Mouse (Mus musculus) CH12.LX (cell line): ENCODE data around the gene Cd300ld3. TPM values are rescaled to one million over a fixed set of nuclear protein-coding genes. Genes with fewer than 3 reads are reported as not detected.
"Not testable (repeated sequence)": the region's sequence is repeated elsewhere in the genome, so short reads cannot be mapped to it uniquely, and the experiment has no call there.

Experiments used
- DNase-seq: peaks from one replicate; pipeline ENCODE4 v3.0.0-alpha.2; 2013; ENCODE audit errors: extremely low read depth
- H3K27ac ChIP-seq: 2 replicates; pipeline ENCODE4 v1.5.1; 2012; ENCODE audit warnings: low read depth, mild to moderate bottlenecking, control low read depth, moderate library complexity; ENCODE audit not compliant: insufficient read depth
- H3K27me3 ChIP-seq: replicated peaks from 2 replicates; pipeline ENCODE3; 2012; ENCODE audit warnings: inconsistent platforms
- H3K36me3 ChIP-seq, 2 experiments: replicated peaks in 1 of 2; 2 replicates each; pipeline versions ENCODE3 to v1.6.1; 2012; ENCODE audit warnings: inconsistent platforms in 1 of 2, low read length in 1 of 2, mild to moderate bottlenecking in 1 of 2, mixed read lengths in 1 of 2, moderate library complexity in 1 of 2; ENCODE audit not compliant: control insufficient read depth in 1 of 2, insufficient read depth in 1 of 2
- H3K4me1 ChIP-seq, 2 experiments: 2 replicates each; pipeline ENCODE4 v1.6.1; 2012; ENCODE audit warnings: inconsistent platforms in 1 of 2, moderate library complexity in 1 of 2; ENCODE audit not compliant: insufficient read depth in 2 of 2, control insufficient read depth in 1 of 2
- H3K4me2 ChIP-seq: 2 replicates; pipeline ENCODE4 v1.6.1; 2012; ENCODE audit warnings: low read depth, mild to moderate bottlenecking, control low read depth; ENCODE audit not compliant: poor library complexity, insufficient read depth, severe bottlenecking
- H3K4me3 ChIP-seq, 3 experiments: fragments of 150-350 bp in 1 of 3; sonication (generic) in 1 of 3; replicated peaks in 1 of 3; 2 replicates each; pipeline versions ENCODE3 to v1.5.1; 2011 to 2012; ENCODE audit warnings: low read depth in 2 of 3, low read length in 2 of 3, mild to moderate bottlenecking in 2 of 3, moderate library complexity in 2 of 3, control low read depth in 1 of 3, improper control_type of control experiment in 1 of 3, inconsistent platforms in 1 of 3, mixed read lengths in 1 of 3; ENCODE audit not compliant: poor library complexity in 1 of 3
- H3K79me2 ChIP-seq: replicated peaks from 2 replicates; pipeline ENCODE4 v1.6.1; 2012; ENCODE audit warnings: mild to moderate bottlenecking, moderate library complexity; ENCODE audit not compliant: control insufficient read depth, poor library complexity, insufficient read depth, severe bottlenecking; ENCODE audit errors: extremely low read depth
- H3K9ac ChIP-seq: 2 replicates; pipeline ENCODE4 v1.6.1; 2012; ENCODE audit warnings: low read depth, mild to moderate bottlenecking, control low read depth, moderate library complexity; ENCODE audit not compliant: insufficient read depth
- H3K9me3 ChIP-seq: replicated peaks from 2 replicates; pipeline ENCODE3; 2012; ENCODE audit warnings: low read length, inconsistent platforms, mixed read lengths
- BHLHE40 ChIP-seq: IDR thresholded peaks from 2 replicates; pipeline ENCODE4 v1.6.1; 2011; ENCODE audit warnings: mild to moderate bottlenecking, low read depth, low read length, improper control_type of control experiment
- CTCF ChIP-seq, 2 experiments: IDR thresholded peaks in 1 of 2; conservative IDR thresholded peaks in 1 of 2; 2 replicates each; pipeline ENCODE4 v1.5.1; 2011 to 2012; ENCODE audit warnings: low read depth in 2 of 2, low read length in 2 of 2, improper control_type of control experiment in 1 of 2, inconsistent platforms in 1 of 2, mild to moderate bottlenecking in 1 of 2, moderate library complexity in 1 of 2
- ELF1 ChIP-seq: IDR thresholded peaks from 2 replicates; pipeline ENCODE4 v1.6.1; 2014; ENCODE audit warnings: low read depth, mild to moderate bottlenecking, inconsistent platforms, low read length, improper control_type of control experiment
- JUN ChIP-seq: IDR thresholded peaks from 2 replicates; pipeline ENCODE4 v1.6.1; 2011; ENCODE audit warnings: low read depth, mild to moderate bottlenecking, low read length, improper control_type of control experiment, moderate library complexity; ENCODE audit not compliant: insufficient read depth
- JUND ChIP-seq: conservative IDR thresholded peaks from 2 replicates; pipeline ENCODE4 v1.6.1; 2011; ENCODE audit warnings: low read depth, low read length, improper control_type of control experiment
- KAT2A ChIP-seq: IDR thresholded peaks from 2 replicates; pipeline ENCODE4 v1.6.1; 2012; ENCODE audit warnings: low read length, improper control_type of control experiment, inconsistent platforms; ENCODE audit not compliant: insufficient replicate concordance
- MAX ChIP-seq: IDR thresholded peaks from 2 replicates; pipeline ENCODE4 v1.6.1; 2011; ENCODE audit warnings: low read length, improper control_type of control experiment
- MYC ChIP-seq: IDR thresholded peaks from 2 replicates; pipeline ENCODE4 v1.6.1; 2011; ENCODE audit warnings: low read depth, mild to moderate bottlenecking, improper control_type of control experiment, low read length
- NRF1 ChIP-seq: IDR thresholded peaks from 2 replicates; pipeline ENCODE4 v1.6.1; 2014; ENCODE audit warnings: low read depth, mild to moderate bottlenecking, inconsistent platforms, low read length, improper control_type of control experiment, moderate library complexity
- POLR2AphosphoS2 ChIP-seq: IDR thresholded peaks from 2 replicates; pipeline ENCODE4 v1.6.1; 2011; ENCODE audit warnings: low read depth, low read length, improper control_type of control experiment
- RCOR1 ChIP-seq: conservative IDR thresholded peaks from 2 replicates; pipeline ENCODE4 v1.6.1; 2012; ENCODE audit warnings: low read depth, mild to moderate bottlenecking, inconsistent platforms, low read length, improper control_type of control experiment
- TBP ChIP-seq: conservative IDR thresholded peaks from 2 replicates; pipeline ENCODE4 v1.6.1; 2011; ENCODE audit warnings: low read depth, low read length, improper control_type of control experiment
- UBTF ChIP-seq: IDR thresholded peaks from 2 replicates; pipeline ENCODE4 v1.6.1; 2012; ENCODE audit warnings: low read depth, mild to moderate bottlenecking, inconsistent platforms, low read length, improper control_type of control experiment, moderate library complexity
- USF2 ChIP-seq: conservative IDR thresholded peaks from 2 replicates; pipeline ENCODE4 v1.6.1; 2011; ENCODE audit warnings: low read depth, low read length, improper control_type of control experiment
- ZKSCAN1 ChIP-seq: IDR thresholded peaks from 2 replicates; pipeline ENCODE4 v1.6.1; 2012; ENCODE audit warnings: low read depth, inconsistent platforms, low read length, improper control_type of control experiment, borderline replicate concordance
- ZMIZ1 ChIP-seq: IDR thresholded peaks from 2 replicates; pipeline ENCODE4 v1.6.1; 2012; ENCODE audit warnings: low read depth, mild to moderate bottlenecking, inconsistent platforms, low read length, improper control_type of control experiment
- dilution Hi-C: fragments of 300-500 bp; cut with MboI; formaldehyde crosslinking; loops from 2 replicates; pipeline ENCODE4 v1.14.3; 2020; ENCODE audit warnings: low sequenced_read_pairs; ENCODE audit not compliant: extremely low pct_unique_long_range_greater_than_20kb, extremely low pct_ligation_motif_present
- in situ Hi-C: fragments of 300-500 bp; cut with MboI; formaldehyde crosslinking; loops from 3 replicates; pipeline ENCODE4 v1.14.3; 2019; ENCODE audit warnings: low sequenced_read_pairs, low pct_ligation_motif_present, low pct_unique_long_range_greater_than_20kb, mixed read lengths
- polyA plus RNA-seq: library from polyadenylated mRNA; unstranded; fragments of >175 nt; gene quantifications from 2 replicates; pipeline ENCODE4 v1.2.1, GENCODE M21; 2012; ENCODE audit warnings: low read depth; ENCODE audit not compliant: insufficient read length
- total RNA-seq, 2 experiments: library from RNA; depleted of rRNA; stranded (reverse); fragments of 300-350 nt in 1 of 2; fragments of >200 nt in 1 of 2; gene quantifications; 2 replicates each; pipeline ENCODE4 v1.2.3; 2012 to 2014

Gene Cd300ld3
- total and polyA plus RNA-seq, 3 experiments = 0.37 to 0.42 TPM; not detected in 1

- H3K36me3 ChIP-seq, H3K9ac ChIP-seq, H3K79me2 ChIP-seq, DNase-seq, H3K27me3 ChIP-seq, H3K4me3 ChIP-seq, dilution Hi-C loops, H3K4me2 ChIP-seq, H3K27ac ChIP-seq, in situ Hi-C loops, H3K4me1 ChIP-seq, H3K9me3 ChIP-seq: not testable (repeated sequence)
These were observed 21.3 kb downstream of the Cd300ld3 start, which contains the start of gene Cd300ld4 for GRCm38 (mm10) chr11:115026912-115027311. TSS of gene Cd300ld4 (minus strand) at chr11:115027012.

- H3K4me2 ChIP-seq, H3K27me3 ChIP-seq, H3K9me3 ChIP-seq, H3K4me1 ChIP-seq, H3K27ac ChIP-seq, in situ Hi-C loops, DNase-seq, H3K4me3 ChIP-seq, H3K36me3 ChIP-seq, dilution Hi-C loops, H3K79me2 ChIP-seq, H3K9ac ChIP-seq: not testable (repeated sequence)
These were observed 32.1 kb downstream of the Cd300ld3 start, which contains the start of gene Cd300ld2 for GRCm38 (mm10) chr11:115016093-115016492. TSS of gene Cd300ld2 (minus strand) at chr11:115016193.

GRCm38 (mm10) chr11:115004070-115004469 is 44.1 kb downstream of the Cd300ld3 start:
- dilution Hi-C loops (no loop called here), in situ Hi-C loops (loop anchor here (10.0 kb wide), 1 partner anchor 51 kb away; no protein-coding TSS in a partner anchor)
- H3K27ac ChIP-seq = no peak overlapping the region

More at GRCm38 (mm10) chr11:115004070-115004469, 44.1 kb downstream of the Cd300ld3 start:
- Histone ChIP-seq H3K36me3 (no peaks in the 10 kb centered on the region), H3K9me3 (peaks cover 9% of the 10 kb centered on the region), H3K4me1 (peaks cover 0 to 7% of the 10 kb centered on the region in 2 experiments; a peak in 2 of 4 replicates), H3K27me3 (peaks cover 64% of the 10 kb centered on the region), H3K79me2 (no peaks in the 10 kb centered on the region), H3K4me2 (no peak overlapping the region), H3K9ac (no peak overlapping the region)
- peak; percentile 24 for DNase-seq
- TF ChIP-seq MAX = no peak
- no peak for TF ChIP-seq NRF1
- no peak for TF ChIP-seq TBP
- no peak for TF ChIP-seq JUND
- no peak for TF ChIP-seq KAT2A
- no peak for TF ChIP-seq UBTF
- TF ChIP-seq POLR2AphosphoS2 = no peak
- no peak for TF ChIP-seq USF2
- no peak for TF ChIP-seq ELF1
- no peak for TF ChIP-seq MYC
- no peak for TF ChIP-seq RCOR1
- no peak for TF ChIP-seq ZKSCAN1
- TF ChIP-seq CTCF (conservative IDR thresholded peaks at IDR 0.05 in 1 of 2, IDR thresholded peaks at IDR 0.05 in 1 of 2; ENCODE audit: low read depth in 2 of 2, low read length in 2 of 2) = no peak
- no peak for TF ChIP-seq ZMIZ1
- TF ChIP-seq JUN = no peak
- TF ChIP-seq BHLHE40 = no peak
- TF ChIP-seq, all 38 proteins: peak for 0
- no peak overlapping the region for H3K4me3 ChIP-seq
